Mouse (Mus musculus): ENCODE results near the gene Plk5. TPM values are rescaled to one million over a fixed set of nuclear protein-coding genes. Genes with fewer than 3 reads are reported as not detected.
"Not testable (repeated sequence)": the region's sequence is repeated elsewhere in the genome, so short reads cannot be mapped to it uniquely, and the experiment has no call there.

Plk5 gene
- total RNA-seq, 2 experiments from 2014 or later, result 3.1 to 5.1 TPM

- peak; percentile 96 to 99 for DNase-seq (ENCODE audit: extremely low spot score in 1 of 2, low spot score in 2 of 2)
- intact Hi-C loops (cut with DNase I), result no loop called here
Observed at GRCm38 (mm10) chr10:80329273-80330081, 26.8 kb upstream of the Plk5 start, which contains the start of the genes Pcsk4 and Reep6. Gene Pcsk4, minus strand, starts transcription at chr10:80329498. Gene Reep6, plus strand, starts transcription at chr10:80329953.

DNA sequence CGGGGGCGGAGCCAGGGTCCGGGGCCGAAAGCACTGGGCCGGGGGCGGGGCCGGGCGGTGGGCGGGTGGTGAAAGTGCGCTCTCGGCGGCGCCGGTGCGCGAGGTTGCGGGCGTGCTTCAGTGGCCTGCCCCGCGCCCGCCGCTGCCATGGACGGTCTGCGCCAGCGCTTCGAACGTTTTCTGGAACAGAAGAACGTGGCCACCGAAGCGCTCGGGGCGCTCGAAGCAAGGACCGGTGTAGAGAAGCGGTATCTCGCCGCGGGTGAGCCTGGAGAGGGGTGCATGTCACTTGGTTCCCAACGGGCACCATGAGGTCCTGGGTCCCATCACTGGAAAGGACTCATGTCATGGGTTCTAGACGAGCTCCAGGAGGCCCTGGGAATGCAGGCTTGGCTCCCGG lies 26.2 kb upstream of the Plk5 start:
- intact Hi-C loops (cut with DNase I), result no loop called here
- no peak for DNase-seq (ENCODE audit: extremely low spot score in 1 of 2, low spot score in 2 of 2)

DNA sequence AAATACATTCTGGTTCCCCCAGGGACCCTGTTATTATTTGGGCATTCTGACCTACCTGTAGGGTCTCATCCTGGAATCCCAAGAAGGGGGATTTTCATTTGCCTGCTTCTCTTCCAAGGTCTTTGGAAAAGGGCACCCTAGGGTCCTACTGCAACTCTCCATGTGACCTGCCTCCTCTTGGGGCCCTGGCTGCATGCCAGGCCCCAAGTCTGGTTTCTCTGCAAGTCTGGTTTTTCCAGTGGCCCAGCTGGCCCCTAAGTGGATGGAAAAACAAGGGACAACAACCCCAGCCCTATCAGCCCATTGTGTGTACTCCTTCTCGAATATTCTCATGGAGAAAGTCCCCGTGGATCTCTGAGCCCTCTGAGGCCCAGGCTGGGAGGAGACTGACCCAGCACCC lies 25.4 kb upstream of the Plk5 start:
- no peak for DNase-seq (ENCODE audit: extremely low spot score in 1 of 2, low spot score in 2 of 2)
- intact Hi-C loops (cut with DNase I), result no loop called here

- DNase-seq (ENCODE audit: extremely low spot score in 1 of 2, low spot score in 2 of 2), result no peak
- intact Hi-C loops (cut with DNase I), result no loop called here
Observed at GRCm38 (mm10) chr10:80331636-80332524, 24.4 kb upstream of the Plk5 start.

- no peak for DNase-seq (ENCODE audit: extremely low spot score in 1 of 2, low spot score in 2 of 2)
- intact Hi-C loops (cut with DNase I), result no loop called here
Observed at GRCm38 (mm10) chr10:80332525-80332989, 23.7 kb upstream of the Plk5 start.

DNA sequence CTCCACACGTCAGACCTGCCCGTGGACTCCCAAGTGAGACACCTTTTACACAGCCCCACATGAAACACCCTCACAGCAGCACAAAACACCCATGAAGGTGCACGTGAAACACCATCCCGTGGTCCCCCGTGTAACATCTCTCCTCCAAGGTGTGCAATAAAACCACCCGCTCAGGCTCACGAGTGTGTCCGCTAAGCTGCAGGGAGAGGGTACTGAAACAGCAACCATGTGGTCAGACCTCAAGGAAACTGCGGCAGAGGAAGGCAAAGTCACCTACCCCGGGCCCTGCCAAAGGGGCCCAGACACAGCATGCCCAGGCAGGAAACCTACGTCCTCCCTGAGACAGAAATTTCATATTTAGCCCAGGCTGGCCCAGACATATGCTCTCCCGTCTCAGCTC lies 20.0 kb upstream of the Plk5 start:
- intact Hi-C loops (cut with DNase I), result no loop called here
- DNase-seq (ENCODE audit: extremely low spot score in 1 of 2, low spot score in 2 of 2), result no peak

- intact Hi-C loops (cut with DNase I), result loop anchor here (2.0 to 10.0 kb wide), 2 partner anchors 35 to 165 kb away; no protein-coding TSS in a partner anchor
- DNase-seq (ENCODE audit: extremely low spot score in 1 of 2, low spot score in 2 of 2), result peak; percentile 74 to 86
Observed at GRCm38 (mm10) chr10:80339941-80340750, 16.1 kb upstream of the Plk5 start.

GRCm38 (mm10) chr10:80341026-80341425 lies 15.2 kb upstream of the Plk5 start:
- intact Hi-C loops (cut with DNase I), result loop anchor here (2.0 to 10.0 kb wide), 2 partner anchors 34 to 164 kb away; no protein-coding TSS in a partner anchor
- DNase-seq (ENCODE audit: extremely low spot score in 1 of 2, low spot score in 2 of 2), result no peak

GRCm38 (mm10) chr10:80341491-80342304 lies 14.6 kb upstream of the Plk5 start:
- DNase-seq (ENCODE audit: extremely low spot score in 1 of 2, low spot score in 2 of 2), result peak in 1 of 2 experiments; percentile 51
- intact Hi-C loops (cut with DNase I), result loop anchor here (2.0 to 10.0 kb wide), 2 partner anchors 33 to 163 kb away; no protein-coding TSS in a partner anchor

GRCm38 (mm10) chr10:80342305-80342748 lies 13.9 kb upstream of the Plk5 start:
- intact Hi-C loops (cut with DNase I), result loop anchor here (10.0 kb wide), 1 partner anchor 162 kb away; no protein-coding TSS in a partner anchor
- DNase-seq (ENCODE audit: extremely low spot score in 1 of 2, low spot score in 2 of 2), result no peak

GRCm38 (mm10) chr10:80342749-80343424 lies 13.4 kb upstream of the Plk5 start:
- DNase-seq (ENCODE audit: extremely low spot score in 1 of 2, low spot score in 2 of 2), result peak in 1 of 2 experiments; percentile 53
- intact Hi-C loops (cut with DNase I), result loop anchor here (10.0 kb wide), 1 partner anchor 162 kb away; no protein-coding TSS in a partner anchor

DNA sequence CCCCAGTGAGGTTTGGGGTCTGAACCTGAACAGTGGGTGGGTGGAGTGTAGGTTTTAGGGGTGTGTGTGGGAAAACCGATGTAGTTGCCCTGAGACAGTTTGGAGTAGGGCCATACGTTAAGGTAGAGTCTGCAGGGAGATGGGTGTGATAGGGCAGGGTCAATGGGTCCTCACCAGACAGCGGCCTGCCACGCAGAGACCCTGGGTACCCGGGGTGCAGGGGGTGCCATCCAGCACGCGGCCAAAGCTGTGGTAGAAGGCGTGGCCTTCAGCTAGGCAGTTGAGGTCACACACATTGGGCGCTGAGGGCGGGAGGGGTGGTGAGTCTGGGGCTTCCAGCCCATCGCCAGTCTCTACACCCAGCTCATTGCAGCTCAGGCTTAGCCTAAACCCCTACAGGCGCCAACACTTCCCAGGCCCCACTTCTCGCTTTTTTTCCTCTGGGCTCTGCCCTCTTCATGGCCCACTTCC lies 12.8 kb upstream of the Plk5 start:
- intact Hi-C loops (cut with DNase I), result loop anchor here (10.0 kb wide), 1 partner anchor 161 kb away; no protein-coding TSS in a partner anchor
- no peak for DNase-seq (ENCODE audit: extremely low spot score in 1 of 2, low spot score in 2 of 2)

- intact Hi-C loops (cut with DNase I), result loop anchor here (10.0 kb wide), 1 partner anchor 161 kb away; no protein-coding TSS in a partner anchor
- DNase-seq (ENCODE audit: extremely low spot score in 1 of 2, low spot score in 2 of 2), result no peak
Observed at GRCm38 (mm10) chr10:80344131-80344661, 12.1 kb upstream of the Plk5 start.

DNA sequence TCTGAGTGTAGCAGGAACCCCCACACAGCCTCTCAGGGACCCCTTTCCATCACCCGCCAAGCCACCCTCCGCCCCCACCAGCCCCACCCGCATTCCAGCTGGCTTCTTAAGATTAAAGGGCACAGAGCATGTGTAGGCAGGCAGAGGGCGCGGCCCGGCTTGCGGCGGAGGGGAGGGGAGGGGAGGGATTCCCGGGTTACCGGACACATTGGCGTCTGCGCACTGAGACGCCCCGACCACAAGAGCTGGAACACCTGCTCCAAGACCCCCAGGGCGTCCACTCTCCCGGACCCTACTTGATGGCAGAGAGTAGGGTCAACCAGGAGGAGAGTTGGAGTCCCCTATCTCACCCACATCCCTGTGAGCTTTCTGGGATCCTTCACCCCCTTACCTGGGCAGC lies 11.1 kb upstream of the Plk5 start:
- intact Hi-C loops (cut with DNase I), result loop anchor here (10.0 kb wide), 1 partner anchor 160 kb away; no protein-coding TSS in a partner anchor

GRCm38 (mm10) chr10:80345929-80346328 lies 10.3 kb upstream of the Plk5 start:
- DNase-seq (ENCODE audit: extremely low spot score in 1 of 2, low spot score in 2 of 2), result not testable (repeated sequence)
- intact Hi-C loops (cut with DNase I), result loop anchor here (10.0 kb wide), 1 partner anchor 159 kb away; no protein-coding TSS in a partner anchor

More for the DNA sequence above, 11.1 kb upstream of the Plk5 start:
- DNase-seq (ENCODE audit: extremely low spot score in 1 of 2, low spot score in 2 of 2), result no peak

GRCm38 (mm10) chr10:80347514-80347967 lies 8.7 kb upstream of the Plk5 start:
- intact Hi-C loops (cut with DNase I), result loop anchor here (10.0 kb wide), 1 partner anchor 157 kb away; no protein-coding TSS in a partner anchor
- DNase-seq (ENCODE audit: extremely low spot score in 1 of 2, low spot score in 2 of 2), result peak in 1 of 2 experiments; percentile 39
